Mouse (Mus musculus): Measurements from ENCODE around the gene Ptpn5. TPM values are rescaled to one million over a fixed set of nuclear protein-coding genes. Genes with fewer than 3 reads are reported as not detected.

Gene Ptpn5
- total RNA-seq (2021) (not detected), polyA plus RNA-seq (2012; rRNA removed) (not detected in 2 replicates)
- long read RNA-seq, result 0 reads

GRCm38 (mm10) chr7:47133331-47133730, at the start of gene Ptpn5:
Gene Ptpn5, minus strand, starts transcription at chr7:47133684.
- intact Hi-C loops (cut with DNase I), result no loop called here
- Histone ChIP-seq H3K4me1 (ENCODE audit: control insufficient read depth, insufficient read depth, low read length) (no peaks in the 10 kb centered on the region), H3K79me2 (replicated peaks; ENCODE audit: control insufficient read depth, insufficient read depth, low read length) (no peaks in the 10 kb centered on the region), H3K27ac (no peak within 1 kb of the TSS), H3K27me3 (ENCODE audit: control insufficient read depth, insufficient read depth, low read length) (peaks cover 10% of the 10 kb centered on the region), H3K36me3 (ENCODE audit: control insufficient read depth, insufficient read depth, low read length) (no peaks in the 10 kb centered on the region), H3K4me3 (peak within 1 kb of the TSS; percentile 18; the same call in 1 of the 2 replicates), H3K9ac (ENCODE audit: low read depth, low read length) (no peak within 1 kb of the TSS)
- 14% methylated on average over 13 of the region's 13 CpGs for WGBS
- DNase-seq, result no peak
- TF ChIP-seq EP300 (IDR thresholded peaks at IDR 0.05; ENCODE audit: insufficient read depth, low read depth, low read length) (no peak), CTCF (IDR thresholded peaks at IDR 0.05) (no peak), POLR2A (IDR thresholded peaks at IDR 0.05; ENCODE audit: insufficient read depth, low read depth, low read length) (no peak)

GRCm38 (mm10) chr7:47170814-47171213, 37.3 kb upstream of the Ptpn5 start:
- Histone ChIP-seq H3K79me2 (replicated peaks; ENCODE audit: control insufficient read depth, insufficient read depth, low read length) (no peaks in the 10 kb centered on the region), H3K27me3 (ENCODE audit: control insufficient read depth, insufficient read depth, low read length) (no peaks in the 10 kb centered on the region), H3K4me1 (ENCODE audit: control insufficient read depth, insufficient read depth, low read length) (no peaks in the 10 kb centered on the region), H3K27ac (no peak overlapping the region), H3K4me3 (no peak overlapping the region), H3K36me3 (ENCODE audit: control insufficient read depth, insufficient read depth, low read length) (no peaks in the 10 kb centered on the region), H3K9ac (ENCODE audit: low read depth, low read length) (no peak overlapping the region)
- TF ChIP-seq EP300 (IDR thresholded peaks at IDR 0.05; ENCODE audit: insufficient read depth, low read depth, low read length), result no peak
- no peak for TF ChIP-seq CTCF (IDR thresholded peaks at IDR 0.05)
- TF ChIP-seq POLR2A (IDR thresholded peaks at IDR 0.05; ENCODE audit: insufficient read depth, low read depth, low read length), result no peak
- DNase-seq, result no peak
- intact Hi-C loops (cut with DNase I), result no loop called here
- WGBS, result 27% methylated on average over 5 of the region's 5 CpGs

- intact Hi-C loops (cut with DNase I), result no loop called here
- Histone ChIP-seq H3K4me1 (ENCODE audit: control insufficient read depth, insufficient read depth, low read length) (no peaks in the 10 kb centered on the region), H3K27me3 (ENCODE audit: control insufficient read depth, insufficient read depth, low read length) (0 out of 2 replicates have a peak, but pooled peaks cover 1% of the 10 kb centered on the region), H3K4me3 (no peak overlapping the region), H3K9ac (ENCODE audit: low read depth, low read length) (no peak overlapping the region), H3K27ac (no peak overlapping the region), H3K36me3 (ENCODE audit: control insufficient read depth, insufficient read depth, low read length) (no peaks in the 10 kb centered on the region), H3K79me2 (replicated peaks; ENCODE audit: control insufficient read depth, insufficient read depth, low read length) (no peaks in the 10 kb centered on the region)
- WGBS, result 67% methylated on average over 4 of the region's 4 CpGs
- no peak for DNase-seq
- TF ChIP-seq EP300 (IDR thresholded peaks at IDR 0.05; ENCODE audit: insufficient read depth, low read depth, low read length) (no peak), CTCF (IDR thresholded peaks at IDR 0.05) (no peak), POLR2A (IDR thresholded peaks at IDR 0.05; ENCODE audit: insufficient read depth, low read depth, low read length) (no peak)
These were observed 31.5 kb upstream of the Ptpn5 start for GRCm38 (mm10) chr7:47165028-47165427.

- WGBS, result 81% methylated on average over 4 of the region's 4 CpGs
- Histone ChIP-seq H3K79me2 (replicated peaks; ENCODE audit: control insufficient read depth, insufficient read depth, low read length) (no peaks in the 10 kb centered on the region), H3K27ac (no peak overlapping the region), H3K9ac (ENCODE audit: low read depth, low read length) (no peak overlapping the region), H3K36me3 (ENCODE audit: control insufficient read depth, insufficient read depth, low read length) (no peaks in the 10 kb centered on the region), H3K4me3 (no peak overlapping the region), H3K4me1 (ENCODE audit: control insufficient read depth, insufficient read depth, low read length) (no peaks in the 10 kb centered on the region), H3K27me3 (ENCODE audit: control insufficient read depth, insufficient read depth, low read length) (0 out of 2 replicates have a peak, but pooled peaks cover 1% of the 10 kb centered on the region)
- TF ChIP-seq CTCF (IDR thresholded peaks at IDR 0.05) (no peak), EP300 (IDR thresholded peaks at IDR 0.05; ENCODE audit: insufficient read depth, low read depth, low read length) (no peak), POLR2A (IDR thresholded peaks at IDR 0.05; ENCODE audit: insufficient read depth, low read depth, low read length) (no peak)
- DNase-seq, result no peak
- intact Hi-C loops (cut with DNase I), result no loop called here
These were observed 29.7 kb upstream of the Ptpn5 start for GRCm38 (mm10) chr7:47163203-47163602.

- H3K36me3 ChIP-seq (ENCODE audit: control insufficient read depth, insufficient read depth, low read length), result no peaks in the 10 kb centered on the region
- H3K4me3 ChIP-seq, result no peak overlapping the region
- intact Hi-C loops (cut with DNase I), result no loop called here
- H3K79me2 ChIP-seq (replicated peaks; ENCODE audit: control insufficient read depth, insufficient read depth, low read length), result no peaks in the 10 kb centered on the region
- H3K27ac ChIP-seq, result no peak overlapping the region
- 42% methylated on average over 2 of the region's 2 CpGs for WGBS
- no peaks in the 10 kb centered on the region for H3K4me1 ChIP-seq (ENCODE audit: control insufficient read depth, insufficient read depth, low read length)
- DNase-seq, result no peak
- 0 out of 2 replicates have a peak, but pooled peaks cover 1% of the 10 kb centered on the region for H3K27me3 ChIP-seq (ENCODE audit: control insufficient read depth, insufficient read depth, low read length)
- H3K9ac ChIP-seq (ENCODE audit: low read depth, low read length), result no peak overlapping the region
- no peak for TF ChIP-seq EP300 (IDR thresholded peaks at IDR 0.05; ENCODE audit: insufficient read depth, low read depth, low read length)
- no peak for TF ChIP-seq CTCF (IDR thresholded peaks at IDR 0.05)
- TF ChIP-seq POLR2A (IDR thresholded peaks at IDR 0.05; ENCODE audit: insufficient read depth, low read depth, low read length), result no peak
These were observed 25.0 kb upstream of the Ptpn5 start for GRCm38 (mm10) chr7:47158451-47158850.

GRCm38 (mm10) chr7:47157743-47158142, 24.3 kb upstream of the Ptpn5 start:
- 79% methylated on average over 9 of the region's 9 CpGs for WGBS
- H3K4me1 ChIP-seq (ENCODE audit: control insufficient read depth, insufficient read depth, low read length), result no peaks in the 10 kb centered on the region
- H3K4me3 ChIP-seq, result no peak overlapping the region
- H3K27me3 ChIP-seq (ENCODE audit: control insufficient read depth, insufficient read depth, low read length), result 0 out of 2 replicates have a peak, but pooled peaks cover 1% of the 10 kb centered on the region
- TF ChIP-seq EP300 (IDR thresholded peaks at IDR 0.05; ENCODE audit: insufficient read depth, low read depth, low read length) (no peak), CTCF (IDR thresholded peaks at IDR 0.05) (no peak), POLR2A (IDR thresholded peaks at IDR 0.05; ENCODE audit: insufficient read depth, low read depth, low read length) (no peak)
- no peak overlapping the region for H3K27ac ChIP-seq
- intact Hi-C loops (cut with DNase I), result no loop called here
- no peaks in the 10 kb centered on the region for H3K79me2 ChIP-seq (replicated peaks; ENCODE audit: control insufficient read depth, insufficient read depth, low read length)
- H3K36me3 ChIP-seq (ENCODE audit: control insufficient read depth, insufficient read depth, low read length), result no peaks in the 10 kb centered on the region
- no peak for DNase-seq
- H3K9ac ChIP-seq (ENCODE audit: low read depth, low read length), result no peak overlapping the region
